22 mouse cellular contexts compared by ENCODE assay signal in the genomic region with DNA sequence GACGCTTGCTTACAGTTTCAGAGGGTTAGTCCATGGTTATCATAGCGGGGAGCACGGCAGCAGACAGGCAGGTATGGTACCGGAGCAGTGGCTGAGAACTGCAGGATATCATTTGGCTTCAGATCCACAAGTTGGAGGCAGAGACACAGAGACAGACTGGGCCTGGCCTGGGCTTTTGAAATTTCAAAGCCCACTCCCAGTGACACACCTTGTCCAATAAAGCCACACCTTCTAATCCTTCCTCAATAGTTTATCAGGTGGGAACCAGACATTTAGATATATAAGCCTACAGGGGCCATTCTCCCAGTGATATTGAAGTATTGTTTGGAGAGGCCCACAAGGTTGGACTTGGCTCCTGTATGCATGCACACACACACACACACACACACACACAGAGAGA. TPM values are rescaled to one million over a fixed set of nuclear protein-coding genes. Genes with fewer than 3 reads are reported as not detected.
"Had no signal": no experiment of that assay in that cellular context is flagged by ENCODE, and none has a peak within 500 bp of the region (broad histone marks: within the 10 kb centered on the region; RNA-seq: fewer than 3 reads in every experiment).

No protein-coding gene starts in this region.

- H3K27me3 ChIP-seq: midbrain, embryonic 12.5 days; neural tube, embryonic 13.5 days; neural tube, embryonic 15.5 days; stomach, embryonic 15.5 days had no signal

- H3K27ac ChIP-seq: midbrain, embryonic 10.5 days; midbrain, embryonic 12.5 days; neural tube, embryonic 13.5 days; neural tube, embryonic 15.5 days; stomach, embryonic 15.5 days; stomach, postnatal 0 days had no signal

- ATAC-seq: midbrain, embryonic 16.5 days had no signal

- H3K9me3 ChIP-seq: midbrain, embryonic 10.5 days; midbrain, embryonic 12.5 days; neural tube, embryonic 13.5 days; neural tube, embryonic 15.5 days; stomach, embryonic 15.5 days had no signal

- H3K9ac ChIP-seq: lung, embryonic 14.5 days; midbrain, embryonic 12.5 days; neural tube, embryonic 13.5 days; neural tube, embryonic 15.5 days; stomach, embryonic 15.5 days had no signal

- H3K4me1 ChIP-seq: midbrain, embryonic 12.5 days; neural tube, embryonic 13.5 days; neural tube, embryonic 15.5 days; stomach, embryonic 15.5 days had no signal

- DNase-seq: lung, adult 18-20 months; lung, embryonic 14.5 days; lung, postnatal 10 days; lung, postnatal 4 days; midbrain, embryonic 14.5 days; retina, postnatal 1 day; right cerebral cortex, adult 18-20 months; right cerebral cortex, postnatal 25 days; right cerebral cortex, postnatal 4 days; thymus, adult 2 months; thymus, postnatal 25 days; thymus, postnatal 4 days had no signal

- H3K4me3 ChIP-seq: midbrain, embryonic 10.5 days; midbrain, embryonic 12.5 days; myocyte; neural tube, embryonic 13.5 days; neural tube, embryonic 15.5 days; stomach, embryonic 15.5 days had no signal

- H3K36me3 ChIP-seq: midbrain, embryonic 10.5 days; midbrain, embryonic 12.5 days; neural tube, embryonic 13.5 days; neural tube, embryonic 15.5 days; stomach, embryonic 15.5 days had no signal

- H3K4me2 ChIP-seq: lung, embryonic 14.5 days; midbrain, embryonic 12.5 days; neural tube, embryonic 13.5 days; neural tube, embryonic 15.5 days; stomach, embryonic 15.5 days had no signal

RNA-seq across cellular contexts. Expression of a gene that starts 50.9 kb away (rescaled TPM):
- polyA plus RNA-seq: liver, embryonic 16.5 days; lung, embryonic 14.5 days; midbrain, embryonic 10.5 days; midbrain, embryonic 12.5 days; myocyte; neural tube, embryonic 11.5 days; stomach, postnatal 0 days had no signal
